Mouse (Mus musculus): ENCODE measurements at regions not wholly inside any gene's neighbourhood (a gene's known extent, or its start where the extent isn't known, plus 50 kb on each side); places are given as distances from the start of the nearest gene placed in this dataset.
"Not testable (repeated sequence)": the region's sequence is repeated elsewhere in the genome, so short reads cannot be mapped to it uniquely, and the experiment has no call there.

DNA sequence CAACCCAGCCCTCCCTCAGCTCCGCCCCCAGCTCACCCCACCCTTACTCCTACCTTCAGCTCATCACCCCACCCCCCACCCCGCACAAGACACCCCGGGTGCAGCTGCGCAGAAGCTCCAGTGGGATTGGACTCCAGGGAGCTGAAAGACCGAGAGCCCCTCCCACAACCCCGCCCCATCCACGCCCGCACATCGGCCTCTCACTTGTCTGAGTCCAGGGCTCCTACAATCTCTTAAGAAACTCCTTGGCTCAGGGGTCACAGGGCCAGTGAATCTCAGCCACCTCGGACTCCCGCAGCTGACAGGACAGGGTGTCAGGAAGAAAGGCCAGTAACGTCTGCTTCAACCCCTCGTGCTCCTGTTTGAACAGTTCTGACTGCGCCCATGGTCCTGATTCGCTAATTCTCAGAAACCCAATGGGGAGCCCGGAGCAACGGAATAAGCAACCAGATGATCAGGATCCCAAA is 120.7 kb downstream of the Map1s start:
- peak overlapping the region; percentile 11; the same call in 1 of the 2 replicates for H3K4me3 ChIP-seq (ENCODE audit: low read depth, low read length)
- not testable (repeated sequence) for H3K27ac ChIP-seq (ENCODE audit: low read depth, low read length); H3K9ac ChIP-seq (ENCODE audit: low read length); H3K27me3 ChIP-seq (ENCODE audit: control insufficient read depth, insufficient read depth, low read length); H3K9me3 ChIP-seq (ENCODE audit: control insufficient read depth, low read length); H3K4me1 ChIP-seq (ENCODE audit: control insufficient read depth, insufficient read depth, low read length); H3K36me3 ChIP-seq (ENCODE audit: control insufficient read depth, insufficient read depth, low read length)
- WGBS, result 3% methylated on average over 16 of the region's 17 CpGs
- peak; percentile 84 for ATAC-seq (ENCODE audit: low FRiP score)
- DNase-seq (ENCODE audit: low spot score, missing footprints), result peak; percentile 86
- H3K4me2 ChIP-seq, result peak overlapping the region; percentile 34

GRCm38 (mm10) chr8:71028564-71028963 is 122.8 kb downstream of the Map1s start:
- H3K4me3 ChIP-seq (ENCODE audit: low read depth, low read length); H3K4me2 ChIP-seq; ATAC-seq (ENCODE audit: low FRiP score); H3K27me3 ChIP-seq (ENCODE audit: control insufficient read depth, insufficient read depth, low read length); H3K4me1 ChIP-seq (ENCODE audit: control insufficient read depth, insufficient read depth, low read length); H3K9me3 ChIP-seq (ENCODE audit: control insufficient read depth, low read length); DNase-seq (ENCODE audit: low spot score, missing footprints); H3K9ac ChIP-seq (ENCODE audit: low read length); H3K27ac ChIP-seq (ENCODE audit: low read depth, low read length); H3K36me3 ChIP-seq (ENCODE audit: control insufficient read depth, insufficient read depth, low read length): not testable (repeated sequence)
- 85% methylated on average over 2 of the region's 2 CpGs for WGBS

Measured in midbrain, embryonic 11.5 days (tissue).